Mouse (Mus musculus): ENCODE results near the gene Enc1. TPM values are rescaled to one million over a fixed set of nuclear protein-coding genes. Genes with fewer than 3 reads are reported as not detected.

Gene Enc1
- total and polyA plus RNA-seq, 3 experiments = 5.2 to 10.0 (median 7.7) TPM

GRCm38 (mm10) chr13:97206046-97206445, 34.9 kb upstream of the Enc1 start:
- H3K36me3 ChIP-seq (ENCODE audit: control insufficient read depth, insufficient read depth, low read length) = peaks cover 3% of the 10 kb centered on the region; the same call in 1 of the 2 replicates
- TF ChIP-seq POLR2A (IDR thresholded peaks at IDR 0.05; ENCODE audit: insufficient read depth, low read depth, low read length) (no peak), EP300 (IDR thresholded peaks at IDR 0.05; ENCODE audit: insufficient read depth, low read depth, low read length) (no peak), CTCF (IDR thresholded peaks at IDR 0.05) (no peak)
- H3K79me2 ChIP-seq (replicated peaks; ENCODE audit: control insufficient read depth, insufficient read depth, low read length) = no peaks in the 10 kb centered on the region
- DNase-seq = no peak
- intact Hi-C loops (cut with DNase I) = no loop called here
- H3K4me1 ChIP-seq (ENCODE audit: control insufficient read depth, insufficient read depth, low read length) = no peaks in the 10 kb centered on the region; the same call in 1 of the 2 replicates
- no peaks in the 10 kb centered on the region for H3K27me3 ChIP-seq (ENCODE audit: control insufficient read depth, insufficient read depth, low read length)
- H3K9ac ChIP-seq (ENCODE audit: low read depth, low read length) = no peak overlapping the region
- H3K27ac ChIP-seq = no peak overlapping the region
- H3K4me3 ChIP-seq = no peak overlapping the region
- 82% methylated on average over 2 of the region's 2 CpGs for WGBS

DNA sequence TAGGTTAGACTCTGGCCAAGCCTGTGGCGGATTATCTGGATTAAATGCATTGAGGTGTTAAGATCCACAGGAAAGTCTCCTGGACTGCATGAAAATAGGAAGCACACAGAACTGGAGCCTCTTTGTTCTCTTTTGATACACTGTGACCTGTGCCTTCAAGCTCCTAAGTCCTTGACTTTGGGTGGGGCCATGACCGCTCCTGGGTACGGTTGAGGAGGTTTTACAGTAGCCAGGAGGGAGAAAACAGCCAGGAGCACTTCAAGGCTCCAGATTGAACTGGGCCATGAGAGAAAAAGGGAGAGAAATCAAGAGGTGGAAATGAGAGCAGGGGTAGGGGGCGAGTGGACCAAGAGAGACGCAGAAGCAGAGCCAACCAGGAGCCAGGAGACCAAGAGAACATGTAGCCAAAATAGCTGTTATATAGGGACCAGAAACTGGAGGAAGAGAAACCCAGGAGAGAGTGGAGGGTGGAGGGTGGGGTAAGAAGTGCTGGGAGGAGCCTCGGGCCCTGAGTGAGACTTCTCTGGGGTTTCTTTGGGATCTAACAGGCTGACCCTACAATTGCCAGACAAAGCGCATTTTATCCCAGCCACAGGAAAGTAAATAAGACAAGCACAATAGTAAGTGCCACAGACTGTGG, 33.3 kb upstream of the Enc1 start:
- H3K4me3 ChIP-seq = no peak overlapping the region
- intact Hi-C loops (cut with DNase I) = no loop called here
- H3K27me3 ChIP-seq (ENCODE audit: control insufficient read depth, insufficient read depth, low read length) = no peaks in the 10 kb centered on the region
- H3K36me3 ChIP-seq (ENCODE audit: control insufficient read depth, insufficient read depth, low read length) = peaks cover 3% of the 10 kb centered on the region; the same call in 1 of the 2 replicates
- H3K79me2 ChIP-seq (replicated peaks; ENCODE audit: control insufficient read depth, insufficient read depth, low read length) = no peaks in the 10 kb centered on the region
- no peaks in the 10 kb centered on the region; the same call in 1 of the 2 replicates for H3K4me1 ChIP-seq (ENCODE audit: control insufficient read depth, insufficient read depth, low read length)
- no peak for DNase-seq
- 77% methylated on average over 7 of the region's 7 CpGs for WGBS
- no peak overlapping the region for H3K9ac ChIP-seq (ENCODE audit: low read depth, low read length)
- TF ChIP-seq CTCF (IDR thresholded peaks at IDR 0.05) (no peak), EP300 (IDR thresholded peaks at IDR 0.05; ENCODE audit: insufficient read depth, low read depth, low read length) (no peak), POLR2A (IDR thresholded peaks at IDR 0.05; ENCODE audit: insufficient read depth, low read depth, low read length) (no peak)
- no peak overlapping the region for H3K27ac ChIP-seq

GRCm38 (mm10) chr13:97208112-97208478, 32.8 kb upstream of the Enc1 start:
- intact Hi-C loops (cut with DNase I) = no loop called here
- peaks cover 3% of the 10 kb centered on the region; the same call in 1 of the 2 replicates for H3K36me3 ChIP-seq (ENCODE audit: control insufficient read depth, insufficient read depth, low read length)
- no peaks in the 10 kb centered on the region for H3K27me3 ChIP-seq (ENCODE audit: control insufficient read depth, insufficient read depth, low read length)
- peak in 1 of 2 experiments; percentile 42 for DNase-seq
- no peak for TF ChIP-seq POLR2A (IDR thresholded peaks at IDR 0.05; ENCODE audit: insufficient read depth, low read depth, low read length)
- TF ChIP-seq EP300 (IDR thresholded peaks at IDR 0.05; ENCODE audit: insufficient read depth, low read depth, low read length) = no peak
- no peak for TF ChIP-seq CTCF (IDR thresholded peaks at IDR 0.05)
- H3K4me3 ChIP-seq = no peak overlapping the region
- H3K27ac ChIP-seq = no peak overlapping the region; the same call in 1 of the 2 replicates
- H3K4me1 ChIP-seq (ENCODE audit: control insufficient read depth, insufficient read depth, low read length) = no peaks in the 10 kb centered on the region; the same call in 1 of the 2 replicates
- WGBS = 49% methylated on average over 7 of the region's 7 CpGs
- H3K79me2 ChIP-seq (replicated peaks; ENCODE audit: control insufficient read depth, insufficient read depth, low read length) = no peaks in the 10 kb centered on the region
- no peak overlapping the region for H3K9ac ChIP-seq (ENCODE audit: low read depth, low read length)

DNA sequence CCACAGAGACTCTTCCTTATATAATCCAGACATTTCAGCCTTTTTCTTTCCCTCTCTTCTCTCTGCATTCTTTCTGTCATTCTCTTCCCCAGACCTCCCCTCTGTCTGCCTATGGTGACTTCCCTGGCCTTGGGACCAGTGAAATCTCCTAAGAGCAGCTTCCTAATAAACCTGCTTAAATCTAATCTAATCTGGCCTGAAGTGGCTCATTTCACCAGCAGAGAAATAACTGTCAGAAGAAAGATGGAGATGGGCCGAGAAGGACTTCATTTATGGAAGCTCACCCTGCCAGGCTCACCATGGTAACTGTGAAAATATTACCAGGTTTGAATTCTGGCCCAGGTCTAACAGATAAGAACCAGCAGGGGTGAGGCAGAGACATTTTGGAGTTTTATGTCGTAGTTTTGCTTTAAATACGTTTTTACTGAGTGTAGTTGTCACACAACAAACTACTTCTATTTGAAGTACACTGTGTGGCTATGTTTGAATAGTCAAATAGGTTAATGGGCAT, 32.4 kb upstream of the Enc1 start:
- Histone ChIP-seq H3K4me1 (ENCODE audit: control insufficient read depth, insufficient read depth, low read length) (no peaks in the 10 kb centered on the region; the same call in 1 of the 2 replicates), H3K79me2 (replicated peaks; ENCODE audit: control insufficient read depth, insufficient read depth, low read length) (no peaks in the 10 kb centered on the region), H3K4me3 (no peak overlapping the region), H3K36me3 (ENCODE audit: control insufficient read depth, insufficient read depth, low read length) (peaks cover 3% of the 10 kb centered on the region; the same call in 1 of the 2 replicates), H3K27ac (no peak overlapping the region; the same call in 1 of the 2 replicates), H3K27me3 (ENCODE audit: control insufficient read depth, insufficient read depth, low read length) (no peaks in the 10 kb centered on the region), H3K9ac (ENCODE audit: low read depth, low read length) (no peak overlapping the region)
- intact Hi-C loops (cut with DNase I) = no loop called here
- WGBS = 38% methylated on average over 3 of the region's 3 CpGs
- TF ChIP-seq EP300 (IDR thresholded peaks at IDR 0.05; ENCODE audit: insufficient read depth, low read depth, low read length) (no peak), POLR2A (IDR thresholded peaks at IDR 0.05; ENCODE audit: insufficient read depth, low read depth, low read length) (no peak), CTCF (IDR thresholded peaks at IDR 0.05) (no peak)
- peak in 1 of 2 experiments; percentile 31 for DNase-seq

DNA sequence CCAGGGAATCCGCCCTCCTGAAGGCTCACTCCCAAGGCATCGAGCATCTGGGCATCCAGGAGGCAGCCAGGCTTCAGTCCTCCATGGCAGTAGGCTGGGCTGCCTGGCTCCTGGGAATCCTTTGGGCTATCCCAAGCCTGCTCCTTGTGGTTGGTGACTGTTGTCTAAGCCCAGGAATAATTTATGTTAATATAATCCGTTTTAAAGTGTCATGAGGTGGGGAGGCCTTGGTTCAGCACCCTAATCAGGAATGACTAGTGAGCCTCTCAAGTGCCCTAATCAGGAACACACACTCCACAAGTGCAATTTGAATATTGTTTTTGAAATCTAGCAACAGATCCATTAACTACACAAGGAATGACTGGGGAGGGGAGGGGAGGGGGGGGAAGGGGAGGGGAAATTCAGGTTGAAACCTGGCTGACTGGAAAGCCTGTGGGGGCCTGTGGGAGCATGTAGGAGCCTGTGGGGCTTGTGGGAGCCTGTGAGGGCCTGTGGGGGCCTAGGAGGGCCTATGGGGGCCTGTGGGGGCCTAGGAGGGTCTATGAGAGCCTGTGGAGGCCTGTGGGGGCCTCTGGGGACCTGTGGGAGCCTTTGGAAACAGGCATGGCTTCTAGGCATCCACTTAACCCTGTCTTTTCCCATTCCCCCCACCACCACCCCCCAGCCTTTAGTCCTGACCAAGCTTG, 26.2 kb upstream of the Enc1 start:
- 61% methylated on average over 3 of the region's 3 CpGs for WGBS
- H3K79me2 ChIP-seq (replicated peaks; ENCODE audit: control insufficient read depth, insufficient read depth, low read length) = no peaks in the 10 kb centered on the region
- H3K9ac ChIP-seq (ENCODE audit: low read depth, low read length) = no peak overlapping the region
- no peaks in the 10 kb centered on the region for H3K27me3 ChIP-seq (ENCODE audit: control insufficient read depth, insufficient read depth, low read length)
- no peak overlapping the region for H3K4me3 ChIP-seq
- TF ChIP-seq EP300 (IDR thresholded peaks at IDR 0.05; ENCODE audit: insufficient read depth, low read depth, low read length) (no peak), CTCF (IDR thresholded peaks at IDR 0.05) (no peak), POLR2A (IDR thresholded peaks at IDR 0.05; ENCODE audit: insufficient read depth, low read depth, low read length) (no peak)
- H3K4me1 ChIP-seq (ENCODE audit: control insufficient read depth, insufficient read depth, low read length) = no peaks in the 10 kb centered on the region
- H3K36me3 ChIP-seq (ENCODE audit: control insufficient read depth, insufficient read depth, low read length) = no peaks in the 10 kb centered on the region
- DNase-seq = no peak
- H3K27ac ChIP-seq = no peak overlapping the region
- intact Hi-C loops (cut with DNase I) = no loop called here

DNA sequence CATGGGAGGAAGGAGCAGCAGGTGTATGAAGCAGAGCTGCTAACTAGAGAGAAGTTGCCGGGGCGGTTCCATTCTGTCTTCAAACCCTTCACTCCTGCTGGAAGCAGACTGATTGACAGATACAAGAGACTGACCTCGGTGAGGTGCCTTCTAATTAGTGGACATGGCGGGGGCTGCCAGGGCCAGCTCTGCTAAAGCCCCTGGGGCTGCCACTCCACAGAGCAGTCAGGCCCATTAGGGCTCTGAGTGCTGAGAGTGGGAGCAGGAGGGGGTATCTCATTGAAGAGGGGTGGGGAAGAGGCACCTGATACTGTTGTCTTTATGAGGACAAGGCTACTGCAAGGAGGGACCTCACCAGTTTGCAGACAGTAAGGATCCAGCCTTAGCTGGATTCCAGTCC, 25.3 kb upstream of the Enc1 start:
- no peak overlapping the region for H3K9ac ChIP-seq (ENCODE audit: low read depth, low read length)
- H3K4me1 ChIP-seq (ENCODE audit: control insufficient read depth, insufficient read depth, low read length) = no peaks in the 10 kb centered on the region
- no peak overlapping the region for H3K27ac ChIP-seq
- no peak overlapping the region for H3K4me3 ChIP-seq
- TF ChIP-seq EP300 (IDR thresholded peaks at IDR 0.05; ENCODE audit: insufficient read depth, low read depth, low read length) (no peak), CTCF (IDR thresholded peaks at IDR 0.05) (no peak), POLR2A (IDR thresholded peaks at IDR 0.05; ENCODE audit: insufficient read depth, low read depth, low read length) (no peak)
- no peaks in the 10 kb centered on the region for H3K27me3 ChIP-seq (ENCODE audit: control insufficient read depth, insufficient read depth, low read length)
- intact Hi-C loops (cut with DNase I) = no loop called here
- DNase-seq = no peak
- H3K36me3 ChIP-seq (ENCODE audit: control insufficient read depth, insufficient read depth, low read length) = no peaks in the 10 kb centered on the region
- WGBS = 78% methylated on average over 4 of the region's 4 CpGs
- no peaks in the 10 kb centered on the region for H3K79me2 ChIP-seq (replicated peaks; ENCODE audit: control insufficient read depth, insufficient read depth, low read length)

Data from heart, adult 2 months (tissue).